Mouse (Mus musculus): ENCODE measurements at regions not wholly inside any gene's neighbourhood (a gene's known extent, or its start where the extent isn't known, plus 50 kb on each side); places are given as distances from the start of the nearest gene placed in this dataset.

- Histone ChIP-seq H3K36me3 (ENCODE audit: control insufficient read depth, insufficient read depth, low read length) (no peaks in the 10 kb centered on the region), H3K4me3 (ENCODE audit: low read depth, low read length) (no peak overlapping the region), H3K27ac (replicated peaks; ENCODE audit: low read depth, low read length) (no peak overlapping the region), H3K4me2 (ENCODE audit: low read depth, low read length) (no peak overlapping the region), H3K27me3 (replicated peaks; ENCODE audit: control insufficient read depth, insufficient read depth, low read length) (no peaks in the 10 kb centered on the region), H3K9me3 (ENCODE audit: control insufficient read depth, low read length) (no peaks in the 10 kb centered on the region), H3K9ac (ENCODE audit: low read depth, low read length) (no peak overlapping the region), H3K4me1 (ENCODE audit: control insufficient read depth, insufficient read depth, low read length) (no peaks in the 10 kb centered on the region)
- DNase-seq (ENCODE audit: low spot score) (no peak), ATAC-seq (ENCODE audit: low read depth) (no peak)
- WGBS, result 62% methylated on average over 1 of the region's 1 CpGs
Observed at GRCm38 (mm10) chr3:117038928-117039300, 70.1 kb upstream of the Palmd start.

GRCm38 (mm10) chr3:117038280-117038927, 69.6 kb upstream of the Palmd start:
- H3K27ac ChIP-seq (replicated peaks; ENCODE audit: low read depth, low read length), result no peak overlapping the region
- H3K4me1 ChIP-seq (ENCODE audit: control insufficient read depth, insufficient read depth, low read length), result no peaks in the 10 kb centered on the region
- H3K36me3 ChIP-seq (ENCODE audit: control insufficient read depth, insufficient read depth, low read length), result no peaks in the 10 kb centered on the region
- 65% methylated on average over 4 of the region's 4 CpGs for WGBS
- no peak overlapping the region for H3K9ac ChIP-seq (ENCODE audit: low read depth, low read length)
- ATAC-seq (ENCODE audit: low read depth) (no peak), DNase-seq (ENCODE audit: low spot score) (peak; percentile 36)
- no peaks in the 10 kb centered on the region for H3K27me3 ChIP-seq (replicated peaks; ENCODE audit: control insufficient read depth, insufficient read depth, low read length)
- no peak overlapping the region for H3K4me3 ChIP-seq (ENCODE audit: low read depth, low read length)
- no peaks in the 10 kb centered on the region for H3K9me3 ChIP-seq (ENCODE audit: control insufficient read depth, low read length)
- no peak overlapping the region for H3K4me2 ChIP-seq (ENCODE audit: low read depth, low read length)

All from embryonic facial prominence, embryonic 14.5 days (tissue).